Comparison of ENCODE assay signal across 8 mouse cellular contexts in genomic region chr4:133116756-133117470, GRCm38 (mm10). TPM values are rescaled to one million over a fixed set of nuclear protein-coding genes. Genes with fewer than 3 reads are reported as not detected.
DNase-seq lines count a peak whose midpoint lies in the region; ATAC-seq and TF ChIP-seq lines count a peak whose summit lies in the region.

No protein-coding gene starts in this region.

- no peak for ATAC-seq in heart, embryonic 13.5 days (ENCODE audit: extremely low read depth, insufficient number of reproducible peaks, low FRiP score, low TSS enrichment)
- peak; percentile 1; the same call in 1 of the 2 replicates for ATAC-seq in limb, embryonic 15.5 days (ENCODE audit: insufficient number of reproducible peaks, low FRiP score, low TSS enrichment, low read depth)
- ATAC-seq in stomach, embryonic 16.5 days (ENCODE audit: insufficient read depth, low FRiP score), result peak; percentile 9; the same call in 1 of the 2 replicates

- no peak overlapping the region for H3K4me3 ChIP-seq in bone marrow, adult 2 months (replicated peaks; ENCODE audit: control insufficient read depth, low read depth, low read length)
- H3K4me3 ChIP-seq in heart, embryonic 13.5 days, result no peak overlapping the region
- no peak overlapping the region for H3K4me3 ChIP-seq in limb, embryonic 15.5 days
- H3K4me3 ChIP-seq in stomach, embryonic 16.5 days (replicated peaks; ENCODE audit: low read length), result no peak overlapping the region

- DNase-seq in 3T3-L1 (ENCODE audit: low read depth, low spot score), result peak; percentile 91
- DNase-seq in left cerebral cortex, postnatal 25 days (ENCODE audit: low spot score in 2 of 2), result no peak
- no peak for DNase-seq in layer of hippocampus, adult 18-20 months (ENCODE audit: low spot score in 2 of 2)
- DNase-seq in left cerebral cortex, postnatal 36 days (ENCODE audit: low spot score in 2 of 2), result no peak

- peak overlapping the region; percentile 14; the same call in 1 of the 2 replicates for H3K27ac ChIP-seq in bone marrow, adult 2 months (ENCODE audit: control insufficient read depth, insufficient read depth, low read depth, low read length, poor library complexity)
- peak overlapping the region; percentile 97 for H3K27ac ChIP-seq in heart, embryonic 13.5 days (replicated peaks)
- peak overlapping the region; percentile 98 for H3K27ac ChIP-seq in limb, embryonic 15.5 days
- peak overlapping the region; percentile 100 for H3K27ac ChIP-seq in stomach, embryonic 16.5 days (ENCODE audit: low read length)

- no peaks in the 10 kb centered on the region for H3K36me3 ChIP-seq in heart, embryonic 13.5 days
- no peaks in the 10 kb centered on the region for H3K36me3 ChIP-seq in limb, embryonic 15.5 days
- no peaks in the 10 kb centered on the region for H3K36me3 ChIP-seq in stomach, embryonic 16.5 days (ENCODE audit: control insufficient read depth, insufficient read depth, low read length)

- TF ChIP-seq POLR2A in bone marrow, adult 2 months (IDR thresholded peaks at IDR 0.05; ENCODE audit: borderline replicate concordance, control insufficient read depth, low read depth, low read length), result no peak

- H3K4me2 ChIP-seq in heart, embryonic 13.5 days, result peak overlapping the region; percentile 53
- peak overlapping the region; percentile 49 for H3K4me2 ChIP-seq in limb, embryonic 15.5 days
- H3K4me2 ChIP-seq in stomach, embryonic 16.5 days (ENCODE audit: low read depth, low read length), result peak overlapping the region; percentile 46; the same call in 1 of the 2 replicates

- TF ChIP-seq CTCF in bone marrow, adult 2 months (IDR thresholded peaks at IDR 0.05; ENCODE audit: control insufficient read depth, insufficient read depth, low read length), result no peak

- intact Hi-C loops in left cerebral cortex, postnatal 25 days (cut with DNase I), result no loop called here
- intact Hi-C loops in left cerebral cortex, postnatal 36 days (cut with DNase I), result loop anchor here (10.0 kb wide), 1 partner anchor 172 kb away; no protein-coding TSS in a partner anchor

- no peaks in the 10 kb centered on the region for H3K27me3 ChIP-seq in heart, embryonic 13.5 days (replicated peaks)
- H3K27me3 ChIP-seq in limb, embryonic 15.5 days, result no peaks in the 10 kb centered on the region
- no peaks in the 10 kb centered on the region for H3K27me3 ChIP-seq in stomach, embryonic 16.5 days (ENCODE audit: control insufficient read depth, insufficient read depth, low read length)

- peak overlapping the region; percentile 71 for H3K9ac ChIP-seq in heart, embryonic 13.5 days
- H3K9ac ChIP-seq in limb, embryonic 15.5 days, result no peak overlapping the region
- H3K9ac ChIP-seq in stomach, embryonic 16.5 days (ENCODE audit: low read length), result peak overlapping the region; percentile 67

- no peaks in the 10 kb centered on the region for H3K4me1 ChIP-seq in bone marrow, adult 2 months (ENCODE audit: control insufficient read depth, insufficient read depth, low read length)
- H3K4me1 ChIP-seq in heart, embryonic 13.5 days, result peaks cover 48% of the 10 kb centered on the region
- H3K4me1 ChIP-seq in limb, embryonic 15.5 days, result peaks cover 65% of the 10 kb centered on the region
- peaks cover 38% of the 10 kb centered on the region for H3K4me1 ChIP-seq in stomach, embryonic 16.5 days (ENCODE audit: control insufficient read depth, insufficient read depth, low read length)

- WGBS in bone marrow, adult 2 months, result 79% methylated on average over 3 of the region's 3 CpGs
- 44% methylated on average over 3 of the region's 3 CpGs for WGBS in heart, embryonic 13.5 days
- 31% methylated on average over 3 of the region's 3 CpGs for WGBS in limb, embryonic 15.5 days
- 63% methylated on average over 3 of the region's 3 CpGs for WGBS in stomach, embryonic 16.5 days

- no peaks in the 10 kb centered on the region for H3K9me3 ChIP-seq in heart, embryonic 13.5 days
- no peaks in the 10 kb centered on the region for H3K9me3 ChIP-seq in limb, embryonic 15.5 days
- H3K9me3 ChIP-seq in stomach, embryonic 16.5 days (replicated peaks; ENCODE audit: control insufficient read depth, low read length), result no peaks in the 10 kb centered on the region

RNA-seq across cellular contexts. Expression of gene Wasf2, which starts 13.4 kb away (rescaled TPM):
- 31.9 and 56.6 TPM in 2 replicates for polyA plus RNA-seq in bone marrow, adult 2 months (2011; ENCODE audit: insufficient read depth, insufficient read length, low replicate concordance, missing spikeins)
- polyA plus RNA-seq in heart, embryonic 13.5 days (2015; fragmentation: Nextera tagmentation; extraction: Ambion mirVana), result 64.6 and 72.7 TPM in 2 replicates
- polyA plus RNA-seq in limb, embryonic 15.5 days (2015; fragmentation: Nextera tagmentation; extraction: Ambion mirVana), result 117 and 129 TPM in 2 replicates
- 84.3 and 98.6 TPM in 2 replicates for polyA plus RNA-seq in stomach, embryonic 16.5 days (2015; fragmentation: Nextera tagmentation; extraction: Ambion mirVana)
- 10 to 100 TPM; 27.6 to 32.9 TPM for total RNA-seq in left cerebral cortex, postnatal 25 days (2021)
- 10 to 100 TPM; 27.4 to 32.6 TPM for total RNA-seq in layer of hippocampus, adult 18-20 months (2021)
- total RNA-seq in left cerebral cortex, postnatal 36 days (2021), result 10 to 100 TPM; 21.5 to 30.3 TPM

Comparison
In these comparisons a context has a peak if more than half of its experiments do, and no peak if none do; other contexts are left out.
1. H3K27ac ChIP-seq: peak in every context shown above with its lines; median percentile 100 in stomach, embryonic 16.5 days; 98 in limb, embryonic 15.5 days; 97 in heart, embryonic 13.5 days; 14 in bone marrow, adult 2 months.